Mouse (Mus musculus) layer of hippocampus, adult 8-10 months (tissue): Measurements from ENCODE around the gene Vinac1. TPM values are rescaled to one million over a fixed set of nuclear protein-coding genes. Genes with fewer than 3 reads are reported as not detected.
"Not testable (repeated sequence)": the region's sequence is repeated elsewhere in the genome, so short reads cannot be mapped to it uniquely, and the experiment has no call there.

Source experiments
- DNase-seq, 2 experiments: peaks; one replicate each; pipeline ENCODE4 v3.0.0; 2022; ENCODE audit warnings: low spot score in 2 of 2
- total RNA-seq, 4 experiments: library from RNA; stranded (reverse); gene quantifications; 2 replicates each; pipeline ENCODE4 v1.2.4; 2022

The Vinac1 gene
- total RNA-seq, 4 experiments from 2014 or later: 0.11 TPM; not detected in 3

DNA sequence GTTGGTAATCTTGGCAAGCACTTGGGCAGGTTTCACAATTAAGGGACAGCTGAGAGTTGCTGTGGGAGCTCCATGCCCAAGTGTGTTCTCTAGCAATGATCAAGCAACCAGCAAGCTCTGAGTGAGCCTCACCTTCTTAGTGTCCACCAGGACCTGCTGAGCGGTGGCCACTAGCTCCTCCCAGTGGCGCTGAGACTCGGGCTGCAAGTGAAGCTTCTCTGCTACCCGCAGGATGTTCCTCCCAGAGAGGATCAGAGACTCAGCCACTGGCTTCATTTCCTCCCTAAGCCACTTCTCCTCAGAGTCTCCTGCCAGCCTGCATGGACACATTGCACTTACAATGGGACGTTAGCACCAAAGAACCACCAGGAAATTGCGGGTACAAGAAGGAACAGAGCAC is 7.4 kb downstream of the Vinac1 start:
- no peak for DNase-seq

GRCm38 (mm10) chr2:129038937-129039631 is 8.9 kb downstream of the Vinac1 start:
- DNase-seq: no peak

- DNase-seq: no peak
Measured at GRCm38 (mm10) chr2:129038426-129038936, 9.5 kb downstream of the Vinac1 start.

GRCm38 (mm10) chr2:129035381-129035780 is 12.6 kb downstream of the Vinac1 start:
- DNase-seq: no peak

GRCm38 (mm10) chr2:129024820-129025219 is 23.2 kb downstream of the Vinac1 start:
- no peak for DNase-seq

DNA sequence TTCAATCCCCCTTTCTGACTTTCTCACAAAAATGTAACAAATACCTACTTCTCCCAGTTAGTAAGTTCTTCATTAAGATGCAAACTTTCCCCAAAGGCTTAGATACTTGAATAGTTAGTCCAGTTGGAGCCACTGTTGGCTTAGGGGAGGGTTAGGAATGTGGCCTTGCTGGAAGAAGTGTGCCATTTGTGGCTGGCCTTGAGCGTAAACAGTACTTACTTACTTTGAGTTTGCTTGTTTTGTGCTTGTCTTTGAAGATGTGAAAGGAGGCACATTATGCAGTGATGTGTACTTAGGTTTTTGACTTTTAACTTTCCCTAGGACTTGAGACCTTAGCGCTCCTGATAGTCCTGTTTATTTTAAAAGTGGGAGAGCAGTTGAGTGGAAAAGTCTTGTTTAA is 27.9 kb downstream of the Vinac1 start:
- DNase-seq: no peak

DNA sequence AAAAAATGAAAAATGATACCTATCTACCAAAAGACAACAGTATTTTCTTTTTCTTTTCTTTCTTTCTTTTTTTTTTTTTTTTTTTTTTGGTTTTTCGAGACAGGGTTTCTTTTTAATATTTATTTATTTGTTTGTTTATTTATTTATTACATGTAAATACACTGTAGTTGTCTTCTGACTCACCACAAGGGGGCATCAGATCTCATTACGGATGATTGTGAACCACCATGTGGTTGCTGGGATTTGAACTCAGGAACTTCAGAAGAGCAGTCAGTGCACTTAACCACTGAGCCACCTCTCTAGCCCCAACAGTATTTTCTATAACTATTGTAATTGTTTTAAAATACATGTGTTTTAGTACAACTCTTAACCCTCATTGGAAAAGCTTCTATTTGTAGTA is 39.1 kb downstream of the Vinac1 start:
- DNase-seq: not testable (repeated sequence)

GRCm38 (mm10) chr2:129006194-129006749 is 41.7 kb downstream of the Vinac1 start:
- DNase-seq: no peak

DNA sequence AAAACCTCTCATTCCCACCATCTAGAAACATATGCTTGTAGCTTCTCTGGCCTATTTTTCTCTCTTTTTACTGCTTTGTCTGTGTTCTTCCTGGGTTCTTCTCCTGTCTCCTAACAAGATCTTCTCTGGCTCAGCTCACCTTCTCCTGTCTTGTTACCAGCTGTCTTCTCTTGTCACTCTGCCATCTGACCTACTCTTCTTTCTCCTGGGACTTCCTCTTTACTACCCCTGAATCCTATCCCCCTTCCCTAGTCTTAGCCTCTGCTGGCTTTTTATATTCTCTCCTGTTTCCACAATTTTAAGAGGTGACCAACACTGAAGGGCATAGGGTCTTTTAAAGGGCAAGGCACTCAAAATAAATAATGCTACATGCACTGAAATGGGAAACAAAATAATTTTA is 43.1 kb downstream of the Vinac1 start:
- DNase-seq: no peak

DNA sequence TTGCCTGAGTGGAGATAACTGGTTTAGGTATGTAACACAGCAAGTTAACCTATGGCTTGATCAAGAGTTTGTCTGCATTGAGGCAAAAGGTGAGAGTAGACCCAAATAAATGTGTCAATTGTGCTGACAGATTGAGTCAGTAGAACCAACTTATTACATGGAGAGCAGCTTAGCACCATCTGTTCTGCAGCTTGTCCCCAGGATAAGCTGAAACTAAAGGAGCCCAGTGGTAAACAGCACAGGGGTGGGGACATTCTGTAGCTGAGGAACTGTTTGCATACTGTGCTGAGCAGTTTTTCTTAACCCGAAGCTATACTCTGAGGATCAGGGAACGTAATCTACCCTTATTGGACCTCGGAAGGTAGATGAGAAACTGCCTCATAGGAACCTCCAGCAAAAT is 63.2 kb downstream of the Vinac1 start:
- peak; percentile 24 to 34 for DNase-seq

GRCm38 (mm10) chr2:128975572-128975971 is 72.4 kb downstream of the Vinac1 start:
- DNase-seq: no peak

Other genes starting within 250 kb of the Vinac1 start
- gene Tmem87b, start 230.1 kb downstream of the Vinac1 start, total RNA-seq: 10 to 100 TPM; 35.7 to 40.6 (median 37.7) TPM
- 1 to 10 TPM; 1.0 to 2.1 (median 1.9) TPM for gene Fbln7, start 185.2 kb downstream of the Vinac1 start, total RNA-seq
- gene Zc3h8, start 104.1 kb downstream of the Vinac1 start, total RNA-seq: 1 to 10 TPM; 4.5 to 7.4 (median 6.0) TPM
- 10 to 100 TPM; 17.3 to 18.8 (median 17.6) TPM for gene Zc3h6, start 80.8 kb downstream of the Vinac1 start, total RNA-seq
- 1 to 10 TPM; 3.6 to 5.4 (median 5.0) TPM for gene Gm10762, start 80.4 kb downstream of the Vinac1 start, total RNA-seq
- gene Ttl, start 17.8 kb upstream of the Vinac1 start, total RNA-seq: 10 to 100 TPM; 32.4 to 37.3 (median 35.4) TPM
- gene Polr1b, start 52.8 kb upstream of the Vinac1 start, total RNA-seq: 10 to 100 TPM; 19.7 to 22.1 (median 21.2) TPM
- gene Chchd5, start 81.5 kb upstream of the Vinac1 start, total RNA-seq: 10 to 100 TPM; 11.8 to 14.3 (median 12.4) TPM
- 100 to 1,000 TPM; 143 to 159 (median 145) TPM for gene Slc20a1, start 150.6 kb upstream of the Vinac1 start, total RNA-seq
- under 1 TPM; 0.18 to 0.54 (median 0.46) TPM for gene Ckap2l, start 249.0 kb upstream of the Vinac1 start, total RNA-seq